Mouse (Mus musculus) T-helper 17 cell (primary cell): ENCODE results near the gene Atp6v1c2.

ENCODE experiments used
- in situ Hi-C, 2 experiments: fragments of 300-600 bp; cut with MboI, MseI; formaldehyde crosslinking; loops; 1 replicate in 1 of 2; 2 replicates in 1 of 2; pipeline ENCODE4 v1.15.1; 2025; ENCODE audit warnings: high pct_unique_total_duplicates in 2 of 2

Gene Atp6v1c2

GRCm38 (mm10) chr12:17339114-17339905, 10.2 kb upstream of the Atp6v1c2 start:
- in situ Hi-C loops, result no loop called here

GRCm38 (mm10) chr12:17338338-17338737, 9.2 kb upstream of the Atp6v1c2 start:
- in situ Hi-C loops, result no loop called here

- in situ Hi-C loops, result no loop called here
Observed at GRCm38 (mm10) chr12:17333459-17333858, 4.3 kb upstream of the Atp6v1c2 start.

- in situ Hi-C loops, result no loop called here
Observed at GRCm38 (mm10) chr12:17324549-17325470, 4.3 kb downstream of the Atp6v1c2 start.

DNA sequence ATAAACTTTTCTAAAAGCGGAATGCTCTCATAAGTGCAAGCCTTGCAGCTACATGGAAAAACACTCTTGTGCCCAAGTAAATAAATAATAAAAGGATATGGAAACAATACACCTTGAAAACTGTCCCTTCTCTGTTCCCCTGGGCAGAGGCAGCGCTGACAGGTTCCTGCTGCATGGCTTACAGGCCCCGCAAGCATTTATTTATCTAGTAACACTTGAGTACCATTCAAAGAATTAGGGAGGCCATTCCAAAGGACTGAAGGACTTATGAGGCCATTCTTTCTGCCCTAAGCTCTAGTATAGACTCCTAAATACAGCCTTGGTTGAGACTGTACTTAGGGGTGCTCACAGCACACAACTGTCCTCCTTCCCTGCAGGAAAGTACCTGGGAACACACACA, 10.7 kb downstream of the Atp6v1c2 start:
- in situ Hi-C loops, result no loop called here

GRCm38 (mm10) chr12:17317970-17318369, 11.2 kb downstream of the Atp6v1c2 start:
- in situ Hi-C loops, result no loop called here

- in situ Hi-C loops, result no loop called here
Observed at GRCm38 (mm10) chr12:17316096-17316495, 13.1 kb downstream of the Atp6v1c2 start.

GRCm38 (mm10) chr12:17310852-17311839, 18.0 kb downstream of the Atp6v1c2 start:
- in situ Hi-C loops, result no loop called here

- in situ Hi-C loops, result no loop called here
Observed at GRCm38 (mm10) chr12:17308246-17308645, 20.9 kb downstream of the Atp6v1c2 start.

DNA sequence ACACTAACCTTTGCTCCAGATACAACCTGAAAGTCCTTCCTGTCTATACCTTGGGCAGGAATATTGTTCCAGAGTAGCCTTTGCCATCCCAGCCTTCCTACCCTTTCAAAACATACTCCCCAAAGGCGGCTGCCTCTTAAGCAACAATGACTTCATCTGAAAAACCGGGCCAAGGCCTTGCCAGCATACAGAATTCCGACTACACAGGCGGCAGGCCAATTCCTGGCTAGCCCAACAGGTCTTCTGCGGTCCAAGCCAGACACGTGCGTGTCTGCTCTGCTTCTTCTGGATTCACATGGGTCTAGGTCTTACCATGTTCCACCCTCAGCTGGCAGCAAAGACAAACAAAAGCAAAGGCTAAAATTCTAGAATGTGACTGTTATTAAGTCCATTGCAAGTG, 23.7 kb downstream of the Atp6v1c2 start:
- in situ Hi-C loops, result no loop called here

GRCm38 (mm10) chr12:17299902-17300301, 29.3 kb downstream of the Atp6v1c2 start:
- in situ Hi-C loops, result no loop called here

DNA sequence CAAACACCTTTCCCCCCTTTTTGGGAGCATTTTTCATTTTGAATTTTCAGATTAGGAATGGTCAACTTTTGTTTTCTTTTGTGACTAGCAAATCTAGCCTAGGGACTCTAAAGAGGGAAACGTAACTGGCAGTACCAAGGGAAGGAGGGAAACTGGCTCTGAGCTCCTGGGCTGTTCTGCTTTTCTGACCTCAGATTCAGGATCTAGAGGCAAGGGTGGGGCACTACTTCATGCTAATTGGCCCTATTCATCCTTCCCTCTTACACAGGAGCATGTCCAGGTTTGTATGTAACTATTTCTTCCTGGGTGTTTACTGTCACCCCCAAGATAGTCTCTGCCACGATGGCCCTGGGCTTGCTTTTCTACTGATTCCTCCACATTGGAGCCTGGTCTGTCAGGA, 32.3 kb downstream of the Atp6v1c2 start:
- in situ Hi-C loops, result no loop called here

GRCm38 (mm10) chr12:17290569-17290968, 38.6 kb downstream of the Atp6v1c2 start:
- in situ Hi-C loops, result no loop called here

- in situ Hi-C loops, result no loop called here
Observed at GRCm38 (mm10) chr12:17289913-17290312, 39.2 kb downstream of the Atp6v1c2 start.

- in situ Hi-C loops, result no loop called here
Observed at GRCm38 (mm10) chr12:17289060-17289459, 40.1 kb downstream of the Atp6v1c2 start.

DNA sequence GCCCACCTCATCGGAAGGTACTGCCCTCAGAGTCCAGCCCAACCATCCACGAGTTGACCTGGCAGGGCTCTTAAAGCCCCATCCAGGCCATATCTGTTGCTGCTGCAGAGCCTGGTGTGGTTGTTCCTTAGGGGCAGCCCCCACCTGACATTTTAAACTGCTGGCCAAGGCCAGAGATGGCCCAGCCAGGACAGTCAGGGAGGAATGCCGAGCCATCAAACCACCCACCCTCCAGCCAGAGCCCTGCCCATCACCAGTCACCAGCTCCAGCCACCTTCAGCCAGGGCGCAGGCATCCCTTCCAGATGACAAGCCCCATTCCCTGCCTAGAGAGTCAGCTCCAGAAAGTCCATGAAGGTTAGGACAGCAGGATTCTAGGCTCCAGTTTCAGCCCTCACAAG, 40.7 kb downstream of the Atp6v1c2 start:
- in situ Hi-C loops, result no loop called here

GRCm38 (mm10) chr12:17273841-17274240, 55.3 kb downstream of the Atp6v1c2 start:
- in situ Hi-C loops, result loop anchor here in 1 of 2 experiments (5.0 kb wide), 1 partner anchor 462 kb away; the partner anchor contains the start of gene E2f6

- in situ Hi-C loops, result loop anchor here in 1 of 2 experiments (5.0 kb wide), 1 partner anchor 459 kb away; the partner anchor contains the start of gene E2f6
Observed at GRCm38 (mm10) chr12:17271272-17271671, 57.9 kb downstream of the Atp6v1c2 start.

DNA sequence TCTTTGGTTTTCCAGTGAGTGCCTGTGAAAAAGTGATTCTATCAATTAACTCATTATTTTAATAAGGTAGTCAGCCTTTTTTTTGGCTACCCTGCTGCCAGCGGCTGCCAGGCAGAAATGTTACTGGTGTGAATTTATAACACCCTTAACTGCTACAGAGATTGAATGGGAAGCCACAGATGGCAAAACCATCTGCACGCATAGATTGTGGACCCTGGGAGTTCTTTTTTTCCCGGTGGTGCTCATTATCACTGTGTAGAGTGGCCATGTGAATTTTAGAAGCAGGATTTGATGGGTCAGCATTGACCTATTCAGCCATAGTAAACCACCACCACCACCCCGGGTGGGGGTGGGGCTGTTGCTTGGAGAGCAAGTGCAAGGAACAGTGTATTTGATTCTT, 61.8 kb downstream of the Atp6v1c2 start:
- in situ Hi-C loops, result loop anchor here in 1 of 2 experiments (5.0 kb wide), 1 partner anchor 1265 kb away; no protein-coding TSS in a partner anchor

GRCm38 (mm10) chr12:17266673-17266990, 62.5 kb downstream of the Atp6v1c2 start:
- in situ Hi-C loops, result loop anchor here in 1 of 2 experiments (5.0 kb wide), 1 partner anchor 1264 kb away; no protein-coding TSS in a partner anchor
